Mouse (Mus musculus): ENCODE results near the gene Snai3. TPM values are rescaled to one million over a fixed set of nuclear protein-coding genes. Genes with fewer than 3 reads are reported as not detected.

The Snai3 gene
- polyA plus RNA-seq (2014; fragmentation: Nextera tagmentation; extraction: Ambion mirVana) = 0.23 and 0.29 TPM in 2 replicates

- H3K9me3 ChIP-seq (ENCODE audit: control insufficient read depth, low read length) = no peaks in the 10 kb centered on the region
- H3K4me2 ChIP-seq = peak within 1 kb of the TSS; percentile 69
- 5% methylated on average over 55 of the region's 56 CpGs for WGBS
- peak within 1 kb of the TSS; percentile 40 for H3K4me3 ChIP-seq (ENCODE audit: low read depth, low read length)
- ATAC-seq (replicated peaks; ENCODE audit: low FRiP score) = peak; percentile 78
- H3K9ac ChIP-seq (ENCODE audit: low read depth, low read length) = no peak within 1 kb of the TSS
- H3K36me3 ChIP-seq (ENCODE audit: control insufficient read depth, insufficient read depth, low read length) = no peaks in the 10 kb centered on the region
- DNase-seq (ENCODE audit: low spot score) = peak; percentile 69
- no peak within 1 kb of the TSS for H3K27ac ChIP-seq (ENCODE audit: low read depth, low read length)
- peaks cover 36% of the 10 kb centered on the region for H3K4me1 ChIP-seq (replicated peaks; ENCODE audit: control insufficient read depth, insufficient read depth, low read length)
- peaks cover 35% of the 10 kb centered on the region for H3K27me3 ChIP-seq (replicated peaks; ENCODE audit: control insufficient read depth, insufficient read depth, low read length)
These were observed at the start of gene Snai3 for GRCm38 (mm10) chr8:122460524-122461472. Gene Snai3 (minus strand): TSS chr8:122460733.

GRCm38 (mm10) chr8:122500856-122501255 is 40.3 kb upstream of the Snai3 start:
- no peak overlapping the region for H3K4me3 ChIP-seq (ENCODE audit: low read depth, low read length)
- H3K27ac ChIP-seq (ENCODE audit: low read depth, low read length) = no peak overlapping the region
- H3K9me3 ChIP-seq (ENCODE audit: control insufficient read depth, low read length) = no peaks in the 10 kb centered on the region
- peaks cover 55% of the 10 kb centered on the region for H3K36me3 ChIP-seq (ENCODE audit: control insufficient read depth, insufficient read depth, low read length)
- H3K27me3 ChIP-seq (replicated peaks; ENCODE audit: control insufficient read depth, insufficient read depth, low read length) = no peaks in the 10 kb centered on the region
- peak; percentile 40; the same call in 1 of the 2 replicates for ATAC-seq (replicated peaks; ENCODE audit: low FRiP score)
- WGBS = 39% methylated on average over 10 of the region's 10 CpGs
- H3K4me1 ChIP-seq (replicated peaks; ENCODE audit: control insufficient read depth, insufficient read depth, low read length) = no peaks in the 10 kb centered on the region
- H3K9ac ChIP-seq (ENCODE audit: low read depth, low read length) = no peak overlapping the region
- DNase-seq (ENCODE audit: low spot score) = peak; percentile 79
- H3K4me2 ChIP-seq = no peak overlapping the region

- DNase-seq (ENCODE audit: low spot score) (no peak), ATAC-seq (replicated peaks; ENCODE audit: low FRiP score) (0 out of 2 replicates have a peak, but pooled peaks have one; percentile 30)
- Histone ChIP-seq H3K4me2 (no peak overlapping the region), H3K36me3 (ENCODE audit: control insufficient read depth, insufficient read depth, low read length) (peaks cover 62% of the 10 kb centered on the region), H3K9ac (ENCODE audit: low read depth, low read length) (no peak overlapping the region), H3K27me3 (replicated peaks; ENCODE audit: control insufficient read depth, insufficient read depth, low read length) (no peaks in the 10 kb centered on the region), H3K9me3 (ENCODE audit: control insufficient read depth, low read length) (no peaks in the 10 kb centered on the region), H3K4me3 (ENCODE audit: low read depth, low read length) (no peak overlapping the region), H3K4me1 (replicated peaks; ENCODE audit: control insufficient read depth, insufficient read depth, low read length) (no peaks in the 10 kb centered on the region), H3K27ac (ENCODE audit: low read depth, low read length) (no peak overlapping the region)
- 75% methylated on average over 17 of the region's 17 CpGs for WGBS
These were observed 37.4 kb upstream of the Snai3 start for GRCm38 (mm10) chr8:122497912-122498311.

GRCm38 (mm10) chr8:122497016-122497734 is 36.6 kb upstream of the Snai3 start:
- no peaks in the 10 kb centered on the region for H3K4me1 ChIP-seq (replicated peaks; ENCODE audit: control insufficient read depth, insufficient read depth, low read length)
- no peak overlapping the region for H3K4me3 ChIP-seq (ENCODE audit: low read depth, low read length)
- H3K27ac ChIP-seq (ENCODE audit: low read depth, low read length) = no peak overlapping the region
- no peaks in the 10 kb centered on the region for H3K27me3 ChIP-seq (replicated peaks; ENCODE audit: control insufficient read depth, insufficient read depth, low read length)
- no peak for ATAC-seq (replicated peaks; ENCODE audit: low FRiP score)
- no peak for DNase-seq (ENCODE audit: low spot score)
- no peaks in the 10 kb centered on the region for H3K9me3 ChIP-seq (ENCODE audit: control insufficient read depth, low read length)
- H3K9ac ChIP-seq (ENCODE audit: low read depth, low read length) = no peak overlapping the region
- H3K4me2 ChIP-seq = no peak overlapping the region
- WGBS = 84% methylated on average over 12 of the region's 12 CpGs
- peaks cover 66% of the 10 kb centered on the region for H3K36me3 ChIP-seq (ENCODE audit: control insufficient read depth, insufficient read depth, low read length)

- H3K27me3 ChIP-seq (replicated peaks; ENCODE audit: control insufficient read depth, insufficient read depth, low read length) = no peaks in the 10 kb centered on the region
- no peak overlapping the region for H3K27ac ChIP-seq (ENCODE audit: low read depth, low read length)
- H3K4me3 ChIP-seq (ENCODE audit: low read depth, low read length) = no peak overlapping the region
- DNase-seq (ENCODE audit: low spot score) (no peak), ATAC-seq (replicated peaks; ENCODE audit: low FRiP score) (no peak)
- no peak overlapping the region for H3K9ac ChIP-seq (ENCODE audit: low read depth, low read length)
- no peak overlapping the region for H3K4me2 ChIP-seq
- peaks cover 90% of the 10 kb centered on the region for H3K36me3 ChIP-seq (ENCODE audit: control insufficient read depth, insufficient read depth, low read length)
- H3K4me1 ChIP-seq (replicated peaks; ENCODE audit: control insufficient read depth, insufficient read depth, low read length) = no peaks in the 10 kb centered on the region
- no peaks in the 10 kb centered on the region for H3K9me3 ChIP-seq (ENCODE audit: control insufficient read depth, low read length)
- 94% methylated on average over 9 of the region's 9 CpGs for WGBS
These were observed 27.9 kb upstream of the Snai3 start for GRCm38 (mm10) chr8:122488387-122488786.

- 86% methylated on average over 12 of the region's 12 CpGs for WGBS
- no peak overlapping the region for H3K9ac ChIP-seq (ENCODE audit: low read depth, low read length)
- H3K4me2 ChIP-seq = no peak overlapping the region
- no peaks in the 10 kb centered on the region for H3K9me3 ChIP-seq (ENCODE audit: control insufficient read depth, low read length)
- H3K4me1 ChIP-seq (replicated peaks; ENCODE audit: control insufficient read depth, insufficient read depth, low read length) = no peaks in the 10 kb centered on the region; the same call in 1 of the 2 replicates
- peaks cover 89% of the 10 kb centered on the region for H3K36me3 ChIP-seq (ENCODE audit: control insufficient read depth, insufficient read depth, low read length)
- ATAC-seq (replicated peaks; ENCODE audit: low FRiP score) (no peak), DNase-seq (ENCODE audit: low spot score) (no peak)
- H3K27me3 ChIP-seq (replicated peaks; ENCODE audit: control insufficient read depth, insufficient read depth, low read length) = no peaks in the 10 kb centered on the region
- H3K27ac ChIP-seq (ENCODE audit: low read depth, low read length) = no peak overlapping the region
- H3K4me3 ChIP-seq (ENCODE audit: low read depth, low read length) = no peak overlapping the region
These were observed 24.3 kb upstream of the Snai3 start for GRCm38 (mm10) chr8:122484831-122485230.

GRCm38 (mm10) chr8:122483877-122484276 is 23.3 kb upstream of the Snai3 start:
- Histone ChIP-seq H3K27ac (ENCODE audit: low read depth, low read length) (no peak overlapping the region), H3K4me1 (replicated peaks; ENCODE audit: control insufficient read depth, insufficient read depth, low read length) (no peaks in the 10 kb centered on the region; the same call in 1 of the 2 replicates), H3K4me2 (no peak overlapping the region), H3K9ac (ENCODE audit: low read depth, low read length) (no peak overlapping the region), H3K27me3 (replicated peaks; ENCODE audit: control insufficient read depth, insufficient read depth, low read length) (no peaks in the 10 kb centered on the region), H3K4me3 (ENCODE audit: low read depth, low read length) (no peak overlapping the region), H3K36me3 (ENCODE audit: control insufficient read depth, insufficient read depth, low read length) (peaks cover 88% of the 10 kb centered on the region), H3K9me3 (ENCODE audit: control insufficient read depth, low read length) (no peaks in the 10 kb centered on the region)
- ATAC-seq (replicated peaks; ENCODE audit: low FRiP score) = no peak
- WGBS = 96% methylated on average over 7 of the region's 7 CpGs
- DNase-seq (ENCODE audit: low spot score) = no peak

GRCm38 (mm10) chr8:122482448-122482847 is 21.9 kb upstream of the Snai3 start:
- Histone ChIP-seq H3K4me2 (no peak overlapping the region), H3K9ac (ENCODE audit: low read depth, low read length) (no peak overlapping the region), H3K4me3 (ENCODE audit: low read depth, low read length) (no peak overlapping the region), H3K36me3 (ENCODE audit: control insufficient read depth, insufficient read depth, low read length) (peaks cover 87% of the 10 kb centered on the region), H3K9me3 (ENCODE audit: control insufficient read depth, low read length) (no peaks in the 10 kb centered on the region), H3K4me1 (replicated peaks; ENCODE audit: control insufficient read depth, insufficient read depth, low read length) (no peaks in the 10 kb centered on the region; the same call in none of the 2 replicates), H3K27me3 (replicated peaks; ENCODE audit: control insufficient read depth, insufficient read depth, low read length) (no peaks in the 10 kb centered on the region), H3K27ac (ENCODE audit: low read depth, low read length) (no peak overlapping the region)
- 94% methylated on average over 8 of the region's 8 CpGs for WGBS
- ATAC-seq (replicated peaks; ENCODE audit: low FRiP score) (no peak), DNase-seq (ENCODE audit: low spot score) (no peak)

All from liver, embryonic 11.5 days (tissue).